Mouse (Mus musculus) kidney, adult 2 months (tissue): ENCODE measurements at regions not wholly inside any gene's neighbourhood (a gene's known extent, or its start where the extent isn't known, plus 50 kb on each side); places are given as distances from the start of the nearest gene placed in this dataset.

Experiments
- CTCF ChIP-seq: fragments of 200-500 bp; conservative IDR thresholded peaks from 2 replicates; pipeline ENCODE4 v1.5.1; 2011; ENCODE audit warnings: low read depth, mild to moderate bottlenecking, control low read depth, low read length, moderate library complexity, mixed read lengths; ENCODE audit not compliant: insufficient read depth, insufficient read length
- POLR2A ChIP-seq: fragments of 200-500 bp; IDR thresholded peaks from one replicate; pipeline ENCODE4 v1.6.1; 2011; ENCODE audit warnings: low read depth, low read length, control low read depth

DNA sequence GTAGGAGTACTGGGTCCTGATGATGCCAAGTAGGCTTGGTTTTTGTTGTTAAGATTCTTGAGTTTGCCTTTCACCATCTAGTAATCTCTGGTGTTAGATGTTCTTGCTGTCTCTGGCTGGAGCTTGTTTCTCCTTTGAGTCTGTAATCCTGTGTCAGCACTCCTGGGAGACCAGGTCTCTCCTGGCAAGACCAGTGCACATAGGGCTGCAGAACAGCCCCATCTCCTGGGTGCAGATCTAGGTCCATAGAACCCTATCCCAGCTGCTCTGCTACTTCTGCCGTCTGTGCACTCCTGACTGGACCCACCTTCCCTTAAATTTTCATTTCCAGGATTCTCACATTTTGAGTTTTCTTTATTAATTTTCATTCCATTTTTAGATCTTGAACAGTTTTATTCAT is 283.9 kb downstream of the Phkb start:
- TF ChIP-seq CTCF: no peak
- no peak for TF ChIP-seq POLR2A
